Mouse (Mus musculus) megakaryocyte, embryonic 14.5 days (primary cell): ENCODE measurements around the gene Spopl.

ENCODE experiments used
- FLI1 ChIP-seq: IDR thresholded peaks from 2 replicates; pipeline ENCODE4 v1.6.1; 2012; ENCODE audit warnings: low read length, inconsistent platforms, mixed read lengths
- GATA1 ChIP-seq: IDR thresholded peaks from 3 replicates; pipeline ENCODE4 v1.6.1; 2012; ENCODE audit warnings: mixed read lengths, low read length, inconsistent platforms, borderline replicate concordance

- TF ChIP-seq GATA1, result no peak
- no peak for TF ChIP-seq FLI1
These were observed at the start of gene Spopl for GRCm38 (mm10) chr2:23571302-23572156.
